Mouse (Mus musculus): ENCODE data around the gene March4.

DNA sequence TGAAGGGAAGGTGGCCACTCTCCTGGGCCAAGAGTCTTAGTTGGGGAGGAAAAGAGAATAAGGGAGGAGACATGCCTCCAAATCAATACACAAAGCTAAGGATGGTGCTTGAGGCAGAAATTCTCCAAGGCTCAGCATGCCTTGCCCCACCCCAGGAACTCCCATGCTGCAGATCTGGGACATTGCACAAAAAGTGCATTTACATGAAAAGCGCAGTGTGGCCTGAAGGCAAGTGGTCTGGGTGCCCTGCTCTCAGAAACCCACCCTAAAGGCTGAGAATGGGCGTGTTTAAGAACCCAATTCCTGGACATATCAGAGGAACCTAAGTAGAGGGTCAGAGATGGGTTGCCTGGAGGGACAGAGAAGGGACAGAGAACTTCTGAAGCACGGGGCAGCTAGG is 45.9 kb downstream of the March4 start:
- TF ChIP-seq MYOG (IDR thresholded peaks at IDR 0.05; ENCODE audit: control insufficient read depth in 1 of 3, insufficient read depth in 1 of 3, insufficient read length in 2 of 3, low read depth in 2 of 3) = no peak
- TF ChIP-seq MAX (IDR thresholded peaks at IDR 0.05; ENCODE audit: low read depth) = no peak
- TF ChIP-seq POLR2A (IDR thresholded peaks at IDR 0.05; ENCODE audit: insufficient read length, low read depth) = no peak
- TF ChIP-seq E2F4 (IDR thresholded peaks at IDR 0.05; ENCODE audit: insufficient read depth) = no peak
- no peak for TF ChIP-seq POLR2AphosphoS2 (IDR thresholded peaks at IDR 0.05; ENCODE audit: insufficient read length, low read depth)

Measured in myocyte (in vitro differentiated cells).